Mouse (Mus musculus) cortical plate, adult 2 months (tissue): ENCODE measurements around the gene Nup98.

ENCODE experiments used
- CTCF ChIP-seq: fragments of 200-500 bp; IDR thresholded peaks from 2 replicates; pipeline ENCODE4 v1.5.1; 2011; ENCODE audit warnings: mild to moderate bottlenecking, control low read depth, low read length; ENCODE audit not compliant: insufficient read depth; ENCODE audit errors: extremely low read depth
- POLR2A ChIP-seq: fragments of 200-500 bp; IDR thresholded peaks from 2 replicates; pipeline ENCODE4 v1.6.1; 2011; ENCODE audit warnings: mild to moderate bottlenecking, low read length, control low read depth; ENCODE audit not compliant: insufficient read depth; ENCODE audit errors: extremely low read depth

DNA sequence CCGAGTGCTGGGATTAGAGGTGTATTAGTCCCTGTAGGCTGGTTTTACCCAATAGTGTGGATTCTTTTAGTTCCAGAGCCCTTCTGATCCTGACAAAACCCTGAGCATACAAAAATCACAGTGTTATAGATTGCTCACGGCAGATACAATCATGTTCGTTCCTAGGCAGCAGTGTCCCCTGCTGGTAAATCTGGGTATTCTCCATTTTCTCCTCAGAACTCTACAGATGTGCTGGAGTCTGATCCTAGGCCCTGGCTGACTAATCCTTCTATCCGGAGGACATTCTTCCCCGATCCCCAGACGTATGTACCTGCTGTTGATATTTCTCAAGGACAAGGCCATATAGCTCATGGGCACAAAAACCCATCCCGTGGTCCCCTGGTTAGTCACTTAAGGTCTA lies 131.5 kb downstream of the Nup98 start:
- TF ChIP-seq CTCF (peak; percentile 68), POLR2A (no peak)
